Mouse (Mus musculus) kidney, postnatal 0 days (tissue): Measurements from ENCODE around the gene Cnr2. TPM values are rescaled to one million over a fixed set of nuclear protein-coding genes. Genes with fewer than 3 reads are reported as not detected.

Experiments used
- ATAC-seq: fragments of 200-750 bp; cut with Nextera tagmentation; replicated peaks from 2 replicates; pipeline ENCODE4 v1.8.0; 2017; ENCODE audit warnings: low read depth, moderate number of reproducible peaks, moderate TSS enrichment, moderate library complexity; ENCODE audit not compliant: low FRiP score
- DNase-seq: peaks from one replicate; pipeline ENCODE4 v3.0.0-alpha.2; 2016; ENCODE audit warnings: low spot score
- H3K27ac ChIP-seq: fragments of 300-500 bp; sonication (generic); 2 replicates; pipeline ENCODE4 v1.5.1; 2014; ENCODE audit warnings: mild to moderate bottlenecking
- H3K27me3 ChIP-seq: fragments of 300-500 bp; sonication (generic); 2 replicates; pipeline ENCODE4 v1.6.1; 2014; ENCODE audit warnings: low read length, mixed read lengths; ENCODE audit not compliant: insufficient read depth
- H3K36me3 ChIP-seq: fragments of 300-500 bp; sonication (generic); 2 replicates; pipeline ENCODE4 v1.6.1; 2014; ENCODE audit warnings: low read length, mixed read lengths; ENCODE audit not compliant: insufficient read depth
- H3K4me1 ChIP-seq: fragments of 300-500 bp; sonication (generic); replicated peaks from 2 replicates; pipeline ENCODE4 v1.6.1; 2014; ENCODE audit warnings: antibody characterized with exemption, low read length, mixed read lengths; ENCODE audit not compliant: insufficient read depth
- H3K4me2 ChIP-seq: fragments of 300-500 bp; sonication (generic); 2 replicates; pipeline ENCODE4 v1.6.1; 2014; ENCODE audit warnings: mild to moderate bottlenecking, low read length, moderate library complexity, mixed read lengths
- H3K4me3 ChIP-seq: fragments of 300-500 bp; sonication (generic); replicated peaks from 2 replicates; pipeline ENCODE4 v1.5.1; 2014; ENCODE audit warnings: low read depth, low read length
- H3K9ac ChIP-seq: fragments of 300-500 bp; sonication (generic); 2 replicates; pipeline ENCODE4 v1.6.1; 2014; ENCODE audit warnings: low read depth, low read length
- H3K9me3 ChIP-seq: fragments of 300-500 bp; sonication (generic); replicated peaks from 2 replicates; pipeline ENCODE4 v1.6.1; 2016; ENCODE audit warnings: low read length, inconsistent platforms, mixed read lengths
- CTCF ChIP-seq: IDR thresholded peaks from 2 replicates; pipeline ENCODE4 v1.5.1; 2016; ENCODE audit warnings: antibody characterized with exemption, low read depth, mild to moderate bottlenecking, moderate library complexity
- WGBS: fragments of 180-500 bp; shearing (Covaris S2); extraction: QIAGEN DNeasy Blood & Tissue Kit; methylation state at CpG from one replicate; pipeline ENCODE4 v1.1.7; 2014; 5-methylcytosine and 5-hydroxymethylcytosine counted together
- polyA plus RNA-seq: library from polyadenylated mRNA; unstranded; fragments of >200 nt; fragmentation: Nextera tagmentation; extraction: Ambion mirVana; gene quantifications from 2 replicates; pipeline ENCODE4 v1.2.1, GENCODE M21; 2015

Gene Cnr2
- polyA plus RNA-seq, 1 experiment from 2014 or later: 0.68 TPM

GRCm38 (mm10) chr4:135880576-135880975 is 14.6 kb upstream of the Cnr2 start:
- no peaks in the 10 kb centered on the region for H3K9me3 ChIP-seq
- 71% methylated on average over 10 of the region's 10 CpGs for WGBS
- DNase-seq (no peak), ATAC-seq (no peak)
- no peaks in the 10 kb centered on the region for H3K36me3 ChIP-seq
- no peak overlapping the region for H3K4me2 ChIP-seq
- H3K4me3 ChIP-seq: no peak overlapping the region
- no peak overlapping the region for H3K9ac ChIP-seq
- TF ChIP-seq CTCF: no peak
- H3K4me1 ChIP-seq: peaks cover 23% of the 10 kb centered on the region
- H3K27me3 ChIP-seq: no peaks in the 10 kb centered on the region
- no peak overlapping the region for H3K27ac ChIP-seq

- Histone ChIP-seq H3K36me3 (no peaks in the 10 kb centered on the region), H3K4me2 (no peak overlapping the region), H3K4me3 (no peak overlapping the region), H3K27ac (no peak overlapping the region), H3K27me3 (no peaks in the 10 kb centered on the region), H3K4me1 (peaks cover 10% of the 10 kb centered on the region), H3K9ac (no peak overlapping the region), H3K9me3 (no peaks in the 10 kb centered on the region)
- ATAC-seq: no peak
- WGBS: 80% methylated on average over 6 of the region's 6 CpGs
- DNase-seq: no peak
- no peak for TF ChIP-seq CTCF
These were observed 13.2 kb upstream of the Cnr2 start for GRCm38 (mm10) chr4:135882023-135882422.

GRCm38 (mm10) chr4:135883401-135883851 is 11.8 kb upstream of the Cnr2 start:
- WGBS: 24% methylated on average over 10 of the region's 10 CpGs
- H3K27ac ChIP-seq: peak overlapping the region; percentile 69
- no peaks in the 10 kb centered on the region for H3K36me3 ChIP-seq
- H3K9ac ChIP-seq: no peak overlapping the region
- H3K4me1 ChIP-seq: peaks cover 9% of the 10 kb centered on the region
- no peak overlapping the region for H3K4me3 ChIP-seq
- H3K27me3 ChIP-seq: no peaks in the 10 kb centered on the region
- no peak for ATAC-seq
- no peak overlapping the region for H3K4me2 ChIP-seq
- no peaks in the 10 kb centered on the region for H3K9me3 ChIP-seq
- peak; percentile 70 for DNase-seq
- TF ChIP-seq CTCF: no peak

GRCm38 (mm10) chr4:135883881-135884516 is 11.2 kb upstream of the Cnr2 start:
- no peak for TF ChIP-seq CTCF
- Histone ChIP-seq H3K27me3 (no peaks in the 10 kb centered on the region), H3K27ac (peak overlapping the region; percentile 69), H3K9ac (no peak overlapping the region), H3K4me3 (no peak overlapping the region), H3K4me1 (peaks cover 9% of the 10 kb centered on the region), H3K4me2 (no peak overlapping the region), H3K9me3 (no peaks in the 10 kb centered on the region), H3K36me3 (no peaks in the 10 kb centered on the region)
- DNase-seq (no peak), ATAC-seq (no peak)
- 50% methylated on average over 7 of the region's 7 CpGs for WGBS

GRCm38 (mm10) chr4:135884531-135884930 is 10.7 kb upstream of the Cnr2 start:
- Histone ChIP-seq H3K9ac (no peak overlapping the region), H3K27ac (peak overlapping the region; percentile 69), H3K36me3 (no peaks in the 10 kb centered on the region), H3K9me3 (no peaks in the 10 kb centered on the region), H3K27me3 (no peaks in the 10 kb centered on the region), H3K4me2 (no peak overlapping the region), H3K4me3 (no peak overlapping the region), H3K4me1 (peaks cover 9% of the 10 kb centered on the region)
- ATAC-seq: no peak
- DNase-seq: no peak
- TF ChIP-seq CTCF: no peak
- WGBS: 49% methylated on average over 6 of the region's 6 CpGs

GRCm38 (mm10) chr4:135885676-135886075 is 9.5 kb upstream of the Cnr2 start:
- WGBS: 89% methylated on average over 12 of the region's 12 CpGs
- H3K27me3 ChIP-seq: no peaks in the 10 kb centered on the region
- no peak overlapping the region for H3K9ac ChIP-seq
- no peaks in the 10 kb centered on the region for H3K9me3 ChIP-seq
- DNase-seq (no peak), ATAC-seq (no peak)
- H3K4me1 ChIP-seq: peaks cover 9% of the 10 kb centered on the region
- H3K4me3 ChIP-seq: no peak overlapping the region
- no peak overlapping the region for H3K27ac ChIP-seq
- TF ChIP-seq CTCF: no peak
- H3K36me3 ChIP-seq: no peaks in the 10 kb centered on the region
- no peak overlapping the region for H3K4me2 ChIP-seq

- H3K9ac ChIP-seq: no peak overlapping the region
These were observed 9.0 kb upstream of the Cnr2 start for GRCm38 (mm10) chr4:135886184-135886583.

More at GRCm38 (mm10) chr4:135886184-135886583, 9.0 kb upstream of the Cnr2 start:
- H3K27me3 ChIP-seq: no peaks in the 10 kb centered on the region
- no peaks in the 10 kb centered on the region for H3K9me3 ChIP-seq
- no peaks in the 10 kb centered on the region for H3K36me3 ChIP-seq
- no peak for TF ChIP-seq CTCF
- no peak for DNase-seq
- 85% methylated on average over 4 of the region's 4 CpGs for WGBS
- H3K4me3 ChIP-seq: no peak overlapping the region
- peaks cover 9% of the 10 kb centered on the region for H3K4me1 ChIP-seq
- ATAC-seq: no peak
- H3K27ac ChIP-seq: no peak overlapping the region
- no peak overlapping the region for H3K4me2 ChIP-seq
